Mouse (Mus musculus): ENCODE results near the gene Abhd18. TPM values are rescaled to one million over a fixed set of nuclear protein-coding genes. Genes with fewer than 3 reads are reported as not detected.

The Abhd18 gene
- polyA plus RNA-seq, 1 experiment from 2014 or later: 12.6 TPM

- Histone ChIP-seq H3K36me3 (ENCODE audit: control insufficient read depth, insufficient read depth, low read length) (no peaks in the 10 kb centered on the region), H3K9me3 (ENCODE audit: control insufficient read depth, low read length) (no peaks in the 10 kb centered on the region), H3K4me1 (ENCODE audit: control insufficient read depth, insufficient read depth, low read length) (no peaks in the 10 kb centered on the region), H3K4me3 (ENCODE audit: low read length) (no peak overlapping the region), H3K27me3 (replicated peaks; ENCODE audit: control insufficient read depth, insufficient read depth, low read length) (no peaks in the 10 kb centered on the region), H3K9ac (ENCODE audit: low read depth, low read length) (no peak overlapping the region), H3K4me2 (ENCODE audit: low read depth, low read length) (no peak overlapping the region), H3K27ac (ENCODE audit: low read length) (no peak overlapping the region)
- ATAC-seq: no peak
These were observed 134.0 kb downstream of the Abhd18 start for GRCm38 (mm10) chr3:40980758-40981157.

- no peaks in the 10 kb centered on the region for H3K4me1 ChIP-seq (ENCODE audit: control insufficient read depth, insufficient read depth, low read length)
- H3K27ac ChIP-seq (ENCODE audit: low read length): no peak overlapping the region
- no peak overlapping the region for H3K4me2 ChIP-seq (ENCODE audit: low read depth, low read length)
- ATAC-seq: no peak
- H3K4me3 ChIP-seq (ENCODE audit: low read length): no peak overlapping the region
- H3K36me3 ChIP-seq (ENCODE audit: control insufficient read depth, insufficient read depth, low read length): no peaks in the 10 kb centered on the region
- WGBS: 74% methylated on average over 5 of the region's 5 CpGs
- H3K9ac ChIP-seq (ENCODE audit: low read depth, low read length): no peak overlapping the region
- H3K27me3 ChIP-seq (replicated peaks; ENCODE audit: control insufficient read depth, insufficient read depth, low read length): no peaks in the 10 kb centered on the region
- H3K9me3 ChIP-seq (ENCODE audit: control insufficient read depth, low read length): no peaks in the 10 kb centered on the region
These were observed 140.8 kb downstream of the Abhd18 start for GRCm38 (mm10) chr3:40987539-40987938.

Other genes starting within 250 kb of the Abhd18 start
- 0.10 and 0.16 TPM in 2 replicates for gene Slc25a31, start 138.1 kb upstream of the Abhd18 start, polyA plus RNA-seq (2015; fragmentation: Nextera tagmentation; extraction: Ambion mirVana)
- gene Hspa4l, start 102.5 kb upstream of the Abhd18 start, polyA plus RNA-seq (2015; fragmentation: Nextera tagmentation; extraction: Ambion mirVana): 12.6 and 12.8 TPM in 2 replicates
- gene Plk4, start 47.0 kb upstream of the Abhd18 start, polyA plus RNA-seq (2015; fragmentation: Nextera tagmentation; extraction: Ambion mirVana): 27.9 and 31.7 TPM in 2 replicates
- 5.8 and 6.0 TPM in 2 replicates for gene Mfsd8, start 84 bp upstream of the Abhd18 start, polyA plus RNA-seq (2015; fragmentation: Nextera tagmentation; extraction: Ambion mirVana)
- gene 1700034I23Rik, start 55.6 kb downstream of the Abhd18 start, polyA plus RNA-seq (2015; fragmentation: Nextera tagmentation; extraction: Ambion mirVana): 0.12 and 0.16 TPM in 2 replicates
- gene Larp1b, start 102.9 kb downstream of the Abhd18 start, polyA plus RNA-seq (2015; fragmentation: Nextera tagmentation; extraction: Ambion mirVana): 13.1 and 14.4 TPM in 2 replicates
- 57.6 and 70.9 TPM in 2 replicates for gene Pgrmc2, start 236.1 kb downstream of the Abhd18 start, polyA plus RNA-seq (2015; fragmentation: Nextera tagmentation; extraction: Ambion mirVana)